Mouse (Mus musculus) kidney, adult 11 months (tissue): ENCODE data around the gene Parp3.

Source experiments
- DNase-seq: peaks from one replicate; pipeline ENCODE4 v3.0.0; 2022

The Parp3 gene

GRCm38 (mm10) chr9:106474456-106474855, 2.3 kb downstream of the Parp3 start:
- peak; percentile 72 for DNase-seq

GRCm38 (mm10) chr9:106473753-106474105, 3.0 kb downstream of the Parp3 start:
- no peak for DNase-seq

GRCm38 (mm10) chr9:106473081-106473752, 3.5 kb downstream of the Parp3 start:
- peak; percentile 83 for DNase-seq

DNA sequence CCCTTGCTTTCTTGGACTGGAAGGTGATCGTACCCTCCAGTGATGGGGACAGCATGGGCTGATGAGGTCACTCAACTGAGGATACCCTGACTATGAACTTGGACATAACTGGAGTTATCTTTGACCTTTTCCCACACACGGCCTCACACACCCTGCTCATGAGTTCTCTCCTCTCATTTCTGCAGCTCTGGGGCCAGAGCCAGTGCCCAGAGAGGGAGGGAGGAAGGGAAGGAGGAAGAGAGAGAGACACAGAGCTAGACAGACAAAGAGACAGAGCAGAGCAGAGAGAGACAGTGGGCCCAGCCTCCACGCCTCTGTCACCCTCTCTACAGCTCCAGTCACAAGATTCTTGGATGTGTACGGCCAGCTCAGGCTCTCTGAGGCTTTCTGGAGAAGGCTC, 4.4 kb downstream of the Parp3 start:
- DNase-seq, result peak; percentile 44

DNA sequence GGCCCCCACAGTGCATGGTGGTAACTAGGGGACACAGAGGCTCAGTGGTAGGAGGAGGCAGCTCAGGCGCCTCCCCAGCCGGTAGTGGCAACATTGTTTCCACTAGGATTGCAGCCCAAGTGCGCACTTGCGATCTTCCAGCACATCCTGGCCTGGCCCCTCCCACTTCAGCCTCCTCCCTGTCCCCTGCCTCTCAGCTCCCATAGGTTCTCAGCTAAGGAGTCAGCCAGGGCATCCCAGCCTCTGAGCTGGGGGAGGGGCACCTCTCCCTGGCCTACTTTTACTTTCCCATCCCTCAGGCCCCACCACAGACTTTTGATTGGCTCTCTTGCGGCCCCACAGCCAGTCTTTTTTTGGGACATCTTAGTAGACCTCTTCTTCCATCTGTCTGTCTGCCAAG, 4.9 kb downstream of the Parp3 start:
- DNase-seq, result peak; percentile 78

GRCm38 (mm10) chr9:106470991-106471750, 5.6 kb downstream of the Parp3 start:
- DNase-seq, result peak; percentile 52

GRCm38 (mm10) chr9:106469776-106470175, 7.0 kb downstream of the Parp3 start:
- no peak for DNase-seq

GRCm38 (mm10) chr9:106469317-106469716, 7.4 kb downstream of the Parp3 start:
- DNase-seq, result no peak

DNA sequence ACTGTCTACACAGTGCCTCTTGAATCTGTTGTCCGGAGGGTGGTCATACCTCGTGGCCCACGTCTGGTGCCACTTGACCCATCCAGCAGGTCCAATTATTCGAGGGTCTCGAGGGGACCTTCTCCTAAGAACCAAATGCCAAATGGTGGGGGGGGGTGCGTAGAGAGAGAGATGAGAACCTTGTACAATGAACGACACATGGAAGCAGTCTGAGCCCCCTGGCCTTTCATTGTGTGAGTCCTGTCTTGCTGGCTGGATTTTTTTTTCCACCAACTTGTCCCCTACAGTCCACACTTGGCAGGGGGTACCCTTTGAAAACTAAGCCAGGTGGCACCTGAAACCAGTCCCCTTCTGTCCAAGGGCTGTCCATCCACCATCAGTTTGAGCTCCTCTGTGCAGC, 9.0 kb downstream of the Parp3 start:
- no peak for DNase-seq

- DNase-seq, result no peak
Observed at GRCm38 (mm10) chr9:106466721-106467120, 10.0 kb downstream of the Parp3 start.

GRCm38 (mm10) chr9:106465571-106466200, 11.1 kb downstream of the Parp3 start, which contains the start of gene Gpr62:
Gene Gpr62, minus strand, starts transcription at chr9:106465938.
- no peak for DNase-seq

- DNase-seq, result no peak
Observed at GRCm38 (mm10) chr9:106464751-106465541, 11.8 kb downstream of the Parp3 start.

GRCm38 (mm10) chr9:106463122-106464063, 13.4 kb downstream of the Parp3 start:
- DNase-seq, result no peak

DNA sequence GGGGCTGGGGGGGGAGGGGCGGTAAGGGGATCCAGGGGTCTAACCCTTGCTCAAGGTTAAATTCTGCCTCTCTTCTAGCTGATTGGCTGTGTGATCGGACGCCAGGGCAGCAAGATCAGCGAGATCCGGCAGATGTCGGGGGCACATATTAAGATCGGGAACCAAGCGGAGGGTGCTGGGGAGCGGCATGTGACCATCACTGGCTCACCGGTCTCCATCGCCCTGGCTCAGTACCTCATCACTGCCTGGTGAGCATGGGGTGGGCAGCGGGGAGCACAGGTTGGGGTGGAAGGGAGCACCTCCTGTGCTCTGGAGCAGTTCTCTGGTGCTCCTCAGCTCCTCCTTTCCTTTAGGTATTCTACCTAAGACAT, 14.3 kb downstream of the Parp3 start:
- DNase-seq, result no peak

- DNase-seq, result no peak
Observed at GRCm38 (mm10) chr9:106461641-106462429, 14.9 kb downstream of the Parp3 start.

DNA sequence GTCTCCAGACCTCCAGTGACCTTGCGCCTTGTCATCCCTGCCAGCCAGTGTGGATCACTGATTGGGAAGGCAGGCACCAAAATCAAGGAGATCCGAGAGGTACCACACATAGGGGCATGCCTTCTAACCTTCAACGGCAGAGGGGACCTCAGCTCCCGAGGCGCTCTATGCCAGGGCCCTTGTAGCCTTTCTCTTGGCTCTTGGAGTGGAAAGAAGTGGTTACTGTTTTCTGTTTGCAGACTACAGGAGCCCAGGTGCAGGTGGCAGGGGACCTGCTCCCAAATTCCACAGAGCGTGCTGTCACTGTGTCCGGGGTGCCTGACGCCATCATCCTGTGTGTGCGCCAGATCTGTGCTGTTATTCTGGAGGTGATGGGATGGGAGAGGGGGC, 15.7 kb downstream of the Parp3 start:
- DNase-seq, result no peak

GRCm38 (mm10) chr9:106460401-106461025, 16.2 kb downstream of the Parp3 start:
- no peak for DNase-seq

DNA sequence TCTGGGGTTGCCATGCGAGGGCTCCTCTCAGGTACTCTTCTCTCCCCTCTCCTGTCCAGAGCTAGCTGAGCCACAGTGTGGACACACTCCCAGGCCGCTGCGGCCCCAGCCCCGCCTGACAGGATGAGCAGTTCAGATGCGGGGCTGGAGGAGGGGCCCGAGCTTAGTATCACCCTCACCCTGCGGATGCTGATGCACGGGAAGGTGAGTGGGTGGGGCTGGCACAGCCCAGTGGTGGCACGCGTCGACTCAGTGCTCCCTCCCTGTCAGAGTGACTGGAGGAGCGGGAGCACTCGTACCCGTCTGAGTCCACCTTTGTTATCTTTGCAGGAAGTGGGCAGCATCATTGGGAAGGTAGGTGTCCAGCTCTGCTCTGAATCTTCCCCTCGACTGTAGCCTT, 16.8 kb downstream of the Parp3 start:
- no peak for DNase-seq

DNA sequence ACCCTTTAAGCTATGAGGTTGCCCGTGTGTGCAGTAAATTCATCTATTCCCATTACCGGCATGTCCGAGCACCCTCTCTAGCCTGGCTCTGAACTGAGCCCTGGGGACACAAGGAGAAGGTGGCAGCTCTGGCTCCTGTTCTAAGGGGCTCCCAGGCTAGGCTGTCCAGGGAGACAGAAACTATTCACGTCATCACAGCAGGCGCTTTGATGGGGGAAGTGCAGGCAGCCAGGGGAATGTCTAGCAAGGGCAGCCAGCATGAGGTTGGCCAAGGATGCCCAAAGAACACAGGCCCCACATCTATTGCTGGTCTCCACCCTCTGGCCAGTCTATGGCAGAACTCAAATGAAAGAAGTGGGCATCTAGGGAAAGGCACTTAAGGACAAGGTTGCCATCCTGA, 18.8 kb downstream of the Parp3 start:
- DNase-seq, result no peak

- no peak for DNase-seq
Observed at GRCm38 (mm10) chr9:106457163-106457559, 19.6 kb downstream of the Parp3 start.
